Mouse (Mus musculus): ENCODE measurements around the gene Elp4. TPM values are rescaled to one million over a fixed set of nuclear protein-coding genes. Genes with fewer than 3 reads are reported as not detected.

Elp4 gene
- total RNA-seq, 1 experiment from 2014 or later: 3.8 TPM

- ATAC-seq (replicated peaks; ENCODE audit: insufficient number of reproducible peaks, low FRiP score, low TSS enrichment, poor library complexity, severe bottlenecking): no peak
These were observed 228.1 kb downstream of the Elp4 start for GRCm38 (mm10) chr2:105676080-105676908.

- no peak for ATAC-seq (replicated peaks; ENCODE audit: insufficient number of reproducible peaks, low FRiP score, low TSS enrichment, poor library complexity, severe bottlenecking)
These were observed 228.7 kb downstream of the Elp4 start for GRCm38 (mm10) chr2:105675730-105676079.

- 0 out of 2 replicates have a peak, but pooled peaks have one; percentile 27 for ATAC-seq (replicated peaks; ENCODE audit: insufficient number of reproducible peaks, low FRiP score, low TSS enrichment, poor library complexity, severe bottlenecking)
These were observed 229.3 kb downstream of the Elp4 start for GRCm38 (mm10) chr2:105674875-105675729.

- ATAC-seq (replicated peaks; ENCODE audit: insufficient number of reproducible peaks, low FRiP score, low TSS enrichment, poor library complexity, severe bottlenecking): no peak
These were observed 230.1 kb downstream of the Elp4 start for GRCm38 (mm10) chr2:105674061-105674874.

- ATAC-seq (replicated peaks; ENCODE audit: insufficient number of reproducible peaks, low FRiP score, low TSS enrichment, poor library complexity, severe bottlenecking): no peak
These were observed 230.7 kb downstream of the Elp4 start for GRCm38 (mm10) chr2:105673631-105674060.

GRCm38 (mm10) chr2:105673054-105673453 lies 231.3 kb downstream of the Elp4 start:
- ATAC-seq (replicated peaks; ENCODE audit: insufficient number of reproducible peaks, low FRiP score, low TSS enrichment, poor library complexity, severe bottlenecking): no peak

- no peak for ATAC-seq (replicated peaks; ENCODE audit: insufficient number of reproducible peaks, low FRiP score, low TSS enrichment, poor library complexity, severe bottlenecking)
These were observed 231.8 kb downstream of the Elp4 start for GRCm38 (mm10) chr2:105672596-105672960.

- ATAC-seq (replicated peaks; ENCODE audit: insufficient number of reproducible peaks, low FRiP score, low TSS enrichment, poor library complexity, severe bottlenecking): no peak
These were observed 232.4 kb downstream of the Elp4 start for GRCm38 (mm10) chr2:105671798-105672595.

GRCm38 (mm10) chr2:105671116-105671797 lies 233.1 kb downstream of the Elp4 start:
- no peak for ATAC-seq (replicated peaks; ENCODE audit: insufficient number of reproducible peaks, low FRiP score, low TSS enrichment, poor library complexity, severe bottlenecking)

- ATAC-seq (replicated peaks; ENCODE audit: insufficient number of reproducible peaks, low FRiP score, low TSS enrichment, poor library complexity, severe bottlenecking): no peak
These were observed 233.7 kb downstream of the Elp4 start for GRCm38 (mm10) chr2:105670731-105671095.

GRCm38 (mm10) chr2:105669881-105670730 lies 234.3 kb downstream of the Elp4 start:
- no peak for ATAC-seq (replicated peaks; ENCODE audit: insufficient number of reproducible peaks, low FRiP score, low TSS enrichment, poor library complexity, severe bottlenecking)

- no peak for ATAC-seq (replicated peaks; ENCODE audit: insufficient number of reproducible peaks, low FRiP score, low TSS enrichment, poor library complexity, severe bottlenecking)
These were observed 234.9 kb downstream of the Elp4 start for GRCm38 (mm10) chr2:105669371-105669861.

- no peak for ATAC-seq (replicated peaks; ENCODE audit: insufficient number of reproducible peaks, low FRiP score, low TSS enrichment, poor library complexity, severe bottlenecking)
These were observed 235.8 kb downstream of the Elp4 start, which contains the start of gene Pax6 for GRCm38 (mm10) chr2:105668271-105669270. Gene Pax6 (plus strand): TSS chr2:105668900.

- ATAC-seq (replicated peaks; ENCODE audit: insufficient number of reproducible peaks, low FRiP score, low TSS enrichment, poor library complexity, severe bottlenecking): no peak
These were observed 236.8 kb downstream of the Elp4 start for GRCm38 (mm10) chr2:105667626-105667950.

GRCm38 (mm10) chr2:105666763-105667625 lies 237.4 kb downstream of the Elp4 start:
- no peak for ATAC-seq (replicated peaks; ENCODE audit: insufficient number of reproducible peaks, low FRiP score, low TSS enrichment, poor library complexity, severe bottlenecking)

Measured in monocyte, adult 5-6 weeks (primary cell).